Mouse (Mus musculus): ENCODE measurements around the gene Sec14l2.

Gene Sec14l2

DNA sequence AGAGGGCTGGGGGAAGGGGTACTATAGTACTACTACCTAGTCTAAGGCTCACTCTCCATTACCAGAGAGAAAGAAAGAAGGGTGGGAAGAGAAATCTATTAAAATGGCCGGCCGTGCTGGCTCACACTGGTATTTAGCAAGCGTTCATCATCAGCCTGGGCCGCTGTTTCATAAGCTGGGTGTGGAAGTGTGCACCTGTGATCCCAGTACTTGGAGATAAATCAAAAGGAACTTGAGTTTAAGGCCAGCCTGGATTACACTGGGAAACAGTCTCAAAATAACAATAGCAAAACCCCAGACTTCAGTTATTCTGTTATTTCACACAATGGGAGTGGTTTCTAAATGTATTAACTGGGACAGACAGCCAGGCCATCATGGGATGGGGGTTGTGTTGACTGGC lies 60.7 kb downstream of the Sec14l2 start:
- no peak for DNase-seq (ENCODE audit: extremely low spot score, low spot score)

DNA sequence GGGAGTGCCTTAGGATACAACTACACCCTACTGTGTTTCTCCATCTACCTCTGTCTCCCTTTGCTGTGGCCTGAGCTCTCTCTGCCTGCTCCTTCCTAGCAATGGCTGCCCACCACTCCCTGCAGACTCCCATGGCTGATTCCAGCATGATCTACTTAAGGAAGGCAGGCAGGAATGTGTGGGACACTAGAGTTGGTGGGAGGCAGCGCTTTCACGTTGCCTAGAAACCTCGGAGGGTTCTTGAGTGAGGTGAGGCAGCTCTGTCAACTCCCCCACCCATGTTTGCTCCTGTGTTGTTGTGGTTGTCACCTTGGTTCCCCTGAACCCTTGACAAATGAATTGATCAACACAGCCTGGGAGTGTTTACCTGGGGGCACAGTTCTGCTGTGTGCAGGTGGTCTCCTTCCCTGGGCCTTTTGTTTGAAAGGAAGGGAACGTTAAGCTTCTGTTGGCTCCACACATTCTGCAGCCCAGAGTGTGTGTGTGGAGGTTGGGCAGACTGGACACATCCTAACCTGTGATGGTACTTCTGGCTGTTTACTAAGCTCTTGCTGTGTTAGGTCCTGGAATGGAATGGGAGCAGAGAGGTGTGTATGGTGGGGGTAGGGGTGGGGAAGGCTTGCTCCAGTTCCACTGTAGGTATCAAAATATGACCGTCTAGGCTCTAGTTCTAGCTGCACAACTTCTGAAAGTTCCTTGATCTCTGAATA lies 62.2 kb downstream of the Sec14l2 start:
- DNase-seq (ENCODE audit: extremely low spot score, low spot score): no peak

DNA sequence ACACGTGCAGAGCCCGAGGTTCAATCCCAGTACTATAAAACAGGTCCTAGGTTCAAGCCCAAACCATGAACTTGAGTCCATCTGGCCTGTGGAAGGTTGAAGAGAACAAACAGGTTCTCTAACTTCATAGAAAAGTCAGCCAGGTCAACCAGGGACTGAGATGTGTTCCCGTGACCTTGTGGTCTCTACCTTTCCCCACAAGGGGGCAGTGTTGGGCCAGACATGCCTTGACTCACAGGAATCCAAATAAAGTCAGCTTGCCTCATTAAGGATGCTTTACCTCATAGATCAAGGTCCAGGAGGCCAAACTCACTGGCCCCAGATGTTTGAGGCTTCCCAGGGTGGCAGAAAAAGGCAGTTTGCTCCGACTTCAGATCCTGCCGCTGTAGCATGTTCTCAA lies 69.6 kb downstream of the Sec14l2 start:
- DNase-seq (ENCODE audit: extremely low spot score, low spot score): peak; percentile 73

DNA sequence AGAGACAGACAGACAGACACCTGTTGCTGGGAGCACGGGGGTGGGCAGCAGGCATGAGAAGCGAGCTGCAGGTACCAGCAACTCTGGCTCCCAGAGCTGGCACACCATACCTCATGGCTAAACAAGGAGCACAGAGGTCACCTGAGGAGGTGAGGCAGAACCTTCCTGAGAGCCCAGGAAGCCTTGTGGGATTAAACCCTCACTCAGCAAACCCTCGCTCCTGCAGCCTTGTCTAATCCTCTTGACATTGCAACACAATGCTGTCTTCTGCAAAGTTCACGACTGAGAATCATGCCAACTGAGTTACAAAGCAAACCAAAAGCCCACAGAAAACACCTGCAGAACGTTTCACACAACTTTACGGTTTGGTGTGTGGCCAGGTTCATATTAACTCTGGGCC lies 74.8 kb downstream of the Sec14l2 start:
- DNase-seq (ENCODE audit: extremely low spot score, low spot score): no peak

DNA sequence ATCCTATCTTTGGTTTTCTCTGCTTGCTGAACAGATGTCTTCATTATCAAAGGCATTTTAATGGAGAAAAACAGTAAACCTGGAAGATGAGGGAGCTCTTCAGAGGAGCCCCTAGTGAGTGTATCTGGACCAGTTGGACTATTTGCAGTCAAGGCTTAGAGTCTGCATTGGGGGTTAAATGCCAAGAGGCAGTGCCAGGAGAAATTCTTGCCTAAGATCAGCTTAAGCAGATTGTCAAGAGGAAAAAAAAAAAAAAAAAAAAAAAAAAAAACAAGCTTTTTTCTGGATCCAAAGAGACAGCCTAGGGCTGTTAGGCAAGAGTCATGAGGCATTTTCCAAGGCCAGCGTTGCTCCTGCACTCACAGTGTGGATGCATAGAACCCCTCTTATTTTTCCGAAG lies 75.4 kb downstream of the Sec14l2 start:
- no peak for DNase-seq (ENCODE audit: extremely low spot score, low spot score)
